Mouse (Mus musculus) heart, postnatal 0 days (tissue): ENCODE measurements at regions not wholly inside any gene's neighbourhood (a gene's known extent, or its start where the extent isn't known, plus 50 kb on each side); places are given as distances from the start of the nearest gene placed in this dataset.

Source experiments
- ATAC-seq: fragments of 200-750 bp; cut with Nextera tagmentation; 2 replicates; pipeline ENCODE4 v1.8.0; 2017; ENCODE audit warnings: low read depth, moderate number of reproducible peaks, moderate library complexity; ENCODE audit not compliant: insufficient read depth
- DNase-seq: peaks from one replicate; pipeline ENCODE4 v3.0.0-alpha.2; 2016; ENCODE audit warnings: low spot score
- H3K27ac ChIP-seq: fragments of 300-500 bp; sonication (generic); 2 replicates; pipeline ENCODE4 v1.5.1; 2014; ENCODE audit warnings: low read depth, mild to moderate bottlenecking
- H3K27me3 ChIP-seq: fragments of 300-500 bp; sonication (generic); 2 replicates; pipeline ENCODE4 v1.6.1; 2014; ENCODE audit warnings: low read length, mixed read lengths; ENCODE audit not compliant: control insufficient read depth, insufficient read depth
- H3K36me3 ChIP-seq: fragments of 300-500 bp; sonication (generic); replicated peaks from 2 replicates; pipeline ENCODE4 v1.6.1; 2014; ENCODE audit warnings: low read length, mixed read lengths; ENCODE audit not compliant: control insufficient read depth, insufficient read depth
- H3K4me1 ChIP-seq: fragments of 300-500 bp; sonication (generic); 2 replicates; pipeline ENCODE4 v1.6.1; 2014; ENCODE audit warnings: antibody characterized with exemption; ENCODE audit not compliant: control insufficient read depth, insufficient read depth
- H3K4me2 ChIP-seq: fragments of 300-500 bp; sonication (generic); 2 replicates; pipeline ENCODE4 v1.6.1; 2014; ENCODE audit warnings: low read depth, mild to moderate bottlenecking, low read length, moderate library complexity
- H3K4me3 ChIP-seq: fragments of 300-500 bp; sonication (generic); 2 replicates; pipeline ENCODE4 v1.5.1; 2014; ENCODE audit warnings: low read depth, low read length
- H3K9ac ChIP-seq: fragments of 300-500 bp; sonication (generic); replicated peaks from 2 replicates; pipeline ENCODE4 v1.6.1; 2014; ENCODE audit warnings: low read depth, low read length, mixed read lengths
- H3K9me3 ChIP-seq: fragments of 300-500 bp; sonication (generic); replicated peaks from 2 replicates; pipeline ENCODE4 v1.6.1; 2016; ENCODE audit warnings: low read length; ENCODE audit not compliant: control insufficient read depth
- CTCF ChIP-seq: IDR thresholded peaks from 2 replicates; pipeline ENCODE4 v1.5.1; 2016; ENCODE audit warnings: antibody characterized with exemption, control low read depth, low read depth
- EP300 ChIP-seq: IDR thresholded peaks from 2 replicates; pipeline ENCODE4 v1.6.1; 2016; ENCODE audit warnings: antibody characterized with exemption, low read depth
- WGBS: fragments of 180-500 bp; shearing (Covaris S2); extraction: QIAGEN DNeasy Blood & Tissue Kit; methylation state at CpG from one replicate; pipeline ENCODE4 v1.1.7; 2014; 5-methylcytosine and 5-hydroxymethylcytosine counted together

GRCm38 (mm10) chr4:143020658-143021057 lies 192.1 kb downstream of the Prdm2 start:
- Histone ChIP-seq H3K36me3 (no peaks in the 10 kb centered on the region), H3K9ac (no peak overlapping the region), H3K4me1 (no peaks in the 10 kb centered on the region), H3K9me3 (no peaks in the 10 kb centered on the region), H3K27ac (no peak overlapping the region), H3K27me3 (peaks cover 29% of the 10 kb centered on the region), H3K4me3 (no peak overlapping the region), H3K4me2 (no peak overlapping the region)
- 65% methylated on average over 4 of the region's 4 CpGs for WGBS
- ATAC-seq (no peak), DNase-seq (no peak)
- TF ChIP-seq CTCF (no peak), EP300 (no peak)

- ATAC-seq: no peak
- Histone ChIP-seq H3K4me1 (no peaks in the 10 kb centered on the region), H3K27me3 (peaks cover 28% of the 10 kb centered on the region), H3K4me2 (no peak overlapping the region), H3K4me3 (no peak overlapping the region), H3K9ac (no peak overlapping the region), H3K9me3 (no peaks in the 10 kb centered on the region), H3K36me3 (no peaks in the 10 kb centered on the region), H3K27ac (no peak overlapping the region)
- 43% methylated on average over 8 of the region's 8 CpGs for WGBS
- TF ChIP-seq EP300 (no peak), CTCF (no peak)
- DNase-seq: no peak
These were observed 199.9 kb downstream of the Prdm2 start for GRCm38 (mm10) chr4:143012900-143013299.

- no peaks in the 10 kb centered on the region for H3K36me3 ChIP-seq
- DNase-seq (no peak), ATAC-seq (no peak)
- no peaks in the 10 kb centered on the region for H3K4me1 ChIP-seq
- no peak overlapping the region for H3K27ac ChIP-seq
- 41% methylated on average over 13 of the region's 13 CpGs for WGBS
- TF ChIP-seq CTCF (no peak), EP300 (no peak)
- H3K4me3 ChIP-seq: no peak overlapping the region
- peaks cover 7% of the 10 kb centered on the region; the same call in 1 of the 2 replicates for H3K27me3 ChIP-seq
- H3K9me3 ChIP-seq: no peaks in the 10 kb centered on the region
- H3K9ac ChIP-seq: no peak overlapping the region
- no peak overlapping the region for H3K4me2 ChIP-seq
These were observed 210.8 kb downstream of the Prdm2 start for GRCm38 (mm10) chr4:143001961-143002360.

- H3K4me3 ChIP-seq: no peak overlapping the region
- no peaks in the 10 kb centered on the region for H3K36me3 ChIP-seq
- H3K4me2 ChIP-seq: no peak overlapping the region
- ATAC-seq: no peak
- DNase-seq: no peak
- H3K9ac ChIP-seq: no peak overlapping the region
- H3K9me3 ChIP-seq: no peaks in the 10 kb centered on the region
- H3K27ac ChIP-seq: no peak overlapping the region
- TF ChIP-seq EP300: no peak
- TF ChIP-seq CTCF: no peak
- H3K27me3 ChIP-seq: peaks cover 7% of the 10 kb centered on the region; the same call in 1 of the 2 replicates
- H3K4me1 ChIP-seq: no peaks in the 10 kb centered on the region
- 51% methylated on average over 5 of the region's 5 CpGs for WGBS
These were observed 211.3 kb downstream of the Prdm2 start for GRCm38 (mm10) chr4:143001486-143001885.

GRCm38 (mm10) chr4:142996406-142996805 lies 216.4 kb downstream of the Prdm2 start:
- H3K27ac ChIP-seq: no peak overlapping the region
- WGBS: 53% methylated on average over 4 of the region's 4 CpGs
- no peaks in the 10 kb centered on the region for H3K27me3 ChIP-seq
- no peak overlapping the region for H3K4me3 ChIP-seq
- DNase-seq (no peak), ATAC-seq (no peak)
- no peaks in the 10 kb centered on the region for H3K4me1 ChIP-seq
- TF ChIP-seq EP300: no peak
- TF ChIP-seq CTCF: no peak
- no peaks in the 10 kb centered on the region for H3K36me3 ChIP-seq
- no peaks in the 10 kb centered on the region for H3K9me3 ChIP-seq
- H3K9ac ChIP-seq: no peak overlapping the region
- no peak overlapping the region for H3K4me2 ChIP-seq

- ATAC-seq (no peak), DNase-seq (no peak)
- WGBS: 41% methylated on average over 4 of the region's 4 CpGs
- no peaks in the 10 kb centered on the region for H3K9me3 ChIP-seq
- no peak overlapping the region for H3K4me3 ChIP-seq
- H3K9ac ChIP-seq: no peak overlapping the region
- no peaks in the 10 kb centered on the region for H3K36me3 ChIP-seq
- H3K27ac ChIP-seq: no peak overlapping the region
- no peak overlapping the region for H3K4me2 ChIP-seq
- H3K4me1 ChIP-seq: no peaks in the 10 kb centered on the region
- H3K27me3 ChIP-seq: no peaks in the 10 kb centered on the region
- no peak for TF ChIP-seq EP300
- TF ChIP-seq CTCF: no peak
These were observed 221.4 kb downstream of the Prdm2 start for GRCm38 (mm10) chr4:142991401-142991800.
